Mouse (Mus musculus) heart, embryonic 11.5 days (tissue): Measurements from ENCODE around the gene Olfr77. TPM values are rescaled to one million over a fixed set of nuclear protein-coding genes. Genes with fewer than 3 reads are reported as not detected.

Experiments
- ATAC-seq: fragments of 200-750 bp; cut with Nextera tagmentation; replicated peaks from 2 replicates; pipeline ENCODE4 v1.8.0; 2017; ENCODE audit warnings: moderate library complexity; ENCODE audit not compliant: insufficient number of reproducible peaks, low FRiP score, low TSS enrichment
- H3K27ac ChIP-seq: fragments of 300-500 bp; sonication (generic); 2 replicates; pipeline ENCODE4 v1.5.1; 2014; ENCODE audit warnings: mild to moderate bottlenecking, low read depth, low read length
- H3K27me3 ChIP-seq: fragments of 300-500 bp; sonication (generic); 2 replicates; pipeline ENCODE4 v1.6.1; 2014; ENCODE audit warnings: mild to moderate bottlenecking, low read length, mixed read lengths; ENCODE audit not compliant: control insufficient read depth, insufficient read depth
- H3K36me3 ChIP-seq: fragments of 300-500 bp; sonication (generic); 2 replicates; pipeline ENCODE4 v1.6.1; 2014; ENCODE audit warnings: mild to moderate bottlenecking, low read length, moderate library complexity, mixed read lengths; ENCODE audit not compliant: control insufficient read depth, insufficient read depth
- H3K4me1 ChIP-seq: fragments of 300-500 bp; sonication (generic); 2 replicates; pipeline ENCODE4 v1.6.1; 2014; ENCODE audit warnings: low read length; ENCODE audit not compliant: control insufficient read depth, insufficient read depth
- H3K4me2 ChIP-seq: fragments of 300-500 bp; sonication (generic); 2 replicates; pipeline ENCODE4 v1.6.1; 2014; ENCODE audit warnings: mild to moderate bottlenecking, moderate library complexity
- H3K4me3 ChIP-seq: fragments of 300-500 bp; sonication (generic); 2 replicates; pipeline ENCODE4 v1.5.1; 2014; ENCODE audit warnings: low read depth, low read length
- H3K9ac ChIP-seq: fragments of 300-500 bp; sonication (generic); 2 replicates; pipeline ENCODE4 v1.6.1; 2014; ENCODE audit warnings: mild to moderate bottlenecking, low read depth, low read length, moderate library complexity
- H3K9me3 ChIP-seq: fragments of 300-500 bp; sonication (generic); replicated peaks from 2 replicates; pipeline ENCODE4 v1.6.1; 2016; ENCODE audit warnings: low read length; ENCODE audit not compliant: control insufficient read depth
- WGBS: fragments of 180-500 bp; shearing (Covaris S2); extraction: QIAGEN DNeasy Blood & Tissue Kit; methylation state at CpG from one replicate; pipeline ENCODE4 v1.1.7; 2014; ENCODE audit not compliant: insufficient replicate concordance; 5-methylcytosine and 5-hydroxymethylcytosine counted together
- polyA plus RNA-seq: library from polyadenylated mRNA; unstranded; fragments of >200 nt; fragmentation: Nextera tagmentation; extraction: Ambion mirVana; gene quantifications from 2 replicates; pipeline ENCODE4 v1.2.1, GENCODE M21; 2014

Gene Olfr77
- polyA plus RNA-seq, result 0.15 and 0.24 TPM in 2 replicates

DNA sequence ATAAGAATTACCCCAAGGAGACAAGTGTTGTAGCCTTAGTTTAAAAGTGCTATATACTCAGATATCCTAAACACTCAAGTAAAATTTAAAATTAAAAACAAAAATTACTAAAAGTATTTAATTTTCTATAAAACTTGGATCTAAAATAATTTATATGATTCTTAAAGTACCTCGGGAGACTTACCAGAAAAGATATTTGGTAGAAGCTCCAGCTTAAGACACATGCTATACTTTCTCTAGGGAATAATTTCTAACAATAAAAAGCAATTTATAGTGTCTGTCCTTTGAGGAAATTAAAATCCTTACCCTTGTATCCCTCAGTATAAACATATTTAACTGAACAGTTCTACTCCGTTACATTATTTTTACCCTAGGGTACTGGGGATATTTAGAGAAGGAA lies at the start of gene Olfr77:
Gene Olfr77, plus strand, starts transcription at position 301 of the 400 bp plus-strand sequence.
- Histone ChIP-seq H3K9ac (no peak within 1 kb of the TSS), H3K9me3 (peaks cover under 1% of the 10 kb centered on the region; the same call in 1 of the 2 replicates), H3K27ac (no peak within 1 kb of the TSS), H3K36me3 (no peaks in the 10 kb centered on the region), H3K4me1 (no peaks in the 10 kb centered on the region), H3K4me3 (no peak within 1 kb of the TSS), H3K4me2 (no peak within 1 kb of the TSS), H3K27me3 (no peaks in the 10 kb centered on the region)
- WGBS, result 74% methylated on average over 2 of the region's 2 CpGs
- ATAC-seq, result no peak

DNA sequence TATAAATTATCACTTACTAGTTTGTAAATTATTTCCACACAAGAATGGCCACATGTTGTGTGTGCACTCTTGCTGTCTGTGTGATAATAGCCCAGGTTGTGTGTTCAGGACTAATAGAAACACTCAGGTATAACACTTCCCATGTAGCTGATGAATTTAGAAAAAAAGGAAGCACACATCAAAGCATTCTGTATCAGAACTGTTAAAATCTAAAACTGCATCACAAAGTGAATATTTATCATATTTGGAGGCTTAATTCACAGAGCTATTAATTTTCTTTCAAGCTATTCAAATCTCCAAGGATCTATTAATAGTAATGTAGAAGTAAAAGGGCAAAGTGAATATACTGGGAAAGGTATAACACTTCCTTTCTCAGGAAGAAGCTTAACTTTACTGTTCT lies 28.8 kb upstream of the Olfr77 start, which contains the start of gene Olfr862:
Gene Olfr862, minus strand, starts transcription at position 101 of the 400 bp plus-strand sequence.
- Histone ChIP-seq H3K9ac (no peak within 1 kb of the TSS), H3K27me3 (no peaks in the 10 kb centered on the region), H3K4me1 (no peaks in the 10 kb centered on the region), H3K27ac (no peak within 1 kb of the TSS), H3K9me3 (peaks cover 6% of the 10 kb centered on the region; the same call in 1 of the 2 replicates), H3K4me3 (no peak within 1 kb of the TSS), H3K4me2 (no peak within 1 kb of the TSS), H3K36me3 (no peaks in the 10 kb centered on the region)
- no peak for ATAC-seq

DNA sequence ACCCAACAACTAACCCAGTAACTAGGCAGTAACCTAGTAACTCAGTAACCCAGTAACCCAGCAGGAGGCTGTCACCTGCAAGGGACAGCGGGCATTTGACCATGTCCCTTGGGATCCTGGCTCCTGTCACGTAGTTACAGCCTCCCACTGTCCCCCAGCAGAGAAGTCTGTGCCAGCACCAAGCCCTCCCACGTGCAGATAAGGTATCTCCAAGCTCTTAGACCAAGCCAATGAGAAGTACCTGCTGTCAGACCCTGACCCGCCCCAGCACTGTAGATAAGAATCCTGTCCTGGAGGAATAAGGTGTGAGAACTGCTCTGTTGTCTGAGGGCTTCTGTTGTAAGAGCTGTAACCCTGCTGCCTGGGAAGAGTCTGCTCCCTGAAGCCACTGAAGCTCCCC lies 5.5 kb upstream of the Olfr77 start:
- Histone ChIP-seq H3K27ac (no peak overlapping the region), H3K27me3 (no peaks in the 10 kb centered on the region), H3K4me1 (no peaks in the 10 kb centered on the region), H3K36me3 (no peaks in the 10 kb centered on the region), H3K4me2 (no peak overlapping the region), H3K9me3 (peaks cover 2% of the 10 kb centered on the region; the same call in 1 of the 2 replicates), H3K9ac (no peak overlapping the region), H3K4me3 (no peak overlapping the region)
- no peak for ATAC-seq
- WGBS, result 55% methylated on average over 4 of the region's 4 CpGs

Other genes starting within 250 kb of the Olfr77 start
- not detected in 2 replicates for gene Olfr857, start 207.4 kb upstream of the Olfr77 start, polyA plus RNA-seq
- not detected in 2 replicates for gene Olfr58, start 136.6 kb upstream of the Olfr77 start, polyA plus RNA-seq
- gene Olfr859, start 112.0 kb upstream of the Olfr77 start, polyA plus RNA-seq, result not detected in 2 replicates
- gene Olfr860, start 67.1 kb upstream of the Olfr77 start, polyA plus RNA-seq, result not detected in 2 replicates
- not detected in 2 replicates for gene Olfr862, start 28.9 kb upstream of the Olfr77 start, polyA plus RNA-seq
- gene Olfr866, start 111.2 kb downstream of the Olfr77 start, polyA plus RNA-seq, result not detected in 2 replicates
- gene Olfr867, start 140.7 kb downstream of the Olfr77 start, polyA plus RNA-seq, result not detected in 2 replicates
- not detected in 2 replicates for gene Olfr868, start 181.8 kb downstream of the Olfr77 start, polyA plus RNA-seq
- not detected in 2 replicates for gene Olfr869, start 212.1 kb downstream of the Olfr77 start, polyA plus RNA-seq